Mouse (Mus musculus) layer of hippocampus, postnatal 10 days (tissue): ENCODE data around the gene Gpx4. TPM values are rescaled to one million over a fixed set of nuclear protein-coding genes. Genes with fewer than 3 reads are reported as not detected.
"Not testable (repeated sequence)": the region's sequence is repeated elsewhere in the genome, so short reads cannot be mapped to it uniquely, and the experiment has no call there.

Experiments
- DNase-seq, 2 experiments: peaks; one replicate each; pipeline ENCODE4 v3.0.0; 2021; ENCODE audit warnings: low spot score in 2 of 2
- total RNA-seq, 2 experiments: library from RNA; stranded (reverse); gene quantifications; 2 replicates each; pipeline ENCODE4 v1.2.3; 2021

The Gpx4 gene
- total RNA-seq, 2 experiments from 2014 or later, result 408 to 448 TPM

GRCm38 (mm10) chr10:80022806-80023205, 24.2 kb upstream of the Gpx4 start:
- no peak for DNase-seq

DNA sequence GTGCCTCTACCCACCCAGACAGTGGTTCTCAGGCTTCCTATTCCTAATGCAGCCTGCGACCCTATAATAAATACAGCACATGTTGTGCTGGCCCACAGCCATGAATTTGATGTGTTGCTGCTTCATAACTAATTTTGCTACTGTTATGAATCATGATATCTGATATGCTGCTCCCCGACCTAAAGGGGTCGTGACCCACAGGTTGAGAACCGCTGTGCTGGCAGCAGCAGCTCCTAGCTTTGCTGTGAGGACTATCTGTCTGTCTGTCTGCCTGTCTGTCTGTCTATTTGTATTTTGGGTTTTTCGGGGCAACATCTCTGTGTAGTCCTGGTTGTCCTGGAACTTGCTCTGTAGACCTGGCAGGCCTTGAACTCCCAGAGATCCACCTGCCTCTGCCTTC, 23.2 kb upstream of the Gpx4 start:
- no peak for DNase-seq

DNA sequence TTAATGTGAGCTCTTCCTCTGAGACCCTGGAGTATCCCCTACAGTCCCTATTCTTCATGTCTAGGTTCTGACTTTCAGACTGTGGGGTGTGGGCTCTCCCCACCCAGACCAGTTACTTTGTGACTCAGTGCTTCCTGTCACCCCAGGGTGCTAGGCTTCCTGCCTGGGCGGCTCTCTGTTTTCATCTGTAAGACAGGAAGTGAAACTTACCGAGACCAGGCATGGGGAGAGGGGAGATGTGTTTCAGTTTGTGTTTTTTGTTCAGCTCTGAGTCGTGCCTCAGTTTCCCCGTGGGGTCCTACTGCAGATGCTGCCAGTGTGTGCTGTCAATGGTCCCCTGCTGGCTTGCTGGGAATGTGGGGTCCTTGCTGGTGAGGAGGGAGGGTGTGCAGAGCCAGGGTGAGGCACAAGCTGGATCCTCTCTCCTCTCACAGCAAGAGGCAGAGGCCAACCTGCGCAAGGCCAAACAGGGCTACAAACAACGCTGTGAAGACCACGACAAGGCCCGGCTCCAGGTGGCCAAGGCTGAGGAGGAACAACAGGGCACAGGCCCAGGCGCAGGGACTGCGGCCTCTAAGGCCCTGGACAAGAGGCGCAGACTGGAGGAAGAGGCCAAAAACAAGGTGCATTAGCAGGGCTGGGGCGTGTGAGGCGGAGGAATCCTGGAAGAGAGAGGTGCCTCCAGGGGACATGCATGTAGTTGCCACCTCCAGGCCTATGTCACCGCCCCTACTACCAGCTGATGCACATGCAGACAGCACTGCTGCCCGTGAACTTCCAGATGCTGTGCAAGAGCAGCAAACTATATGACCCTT, 22.5 kb upstream of the Gpx4 start:
- no peak for DNase-seq

DNA sequence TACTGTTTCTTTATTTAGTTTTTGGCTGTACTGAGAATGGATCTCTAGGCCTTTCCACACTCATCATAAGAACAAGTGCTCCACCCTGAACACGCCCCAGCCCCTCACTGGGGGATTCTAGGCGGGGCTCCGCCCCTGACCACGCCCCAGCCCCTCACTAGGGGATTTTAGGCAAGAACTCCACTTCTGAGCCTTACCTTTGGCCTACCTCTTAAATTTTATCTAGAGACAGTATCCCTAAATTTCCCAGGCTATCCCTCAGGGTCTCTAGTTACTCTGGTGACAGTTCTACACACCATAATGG, 22.0 kb upstream of the Gpx4 start:
- DNase-seq, result no peak

GRCm38 (mm10) chr10:80025463-80025862, 21.5 kb upstream of the Gpx4 start:
- no peak for DNase-seq

- no peak for DNase-seq
These were observed 21.1 kb upstream of the Gpx4 start for GRCm38 (mm10) chr10:80025889-80026288.

GRCm38 (mm10) chr10:80027681-80028520, 19.1 kb upstream of the Gpx4 start:
- no peak for DNase-seq

- DNase-seq, result no peak
These were observed 18.5 kb upstream of the Gpx4 start for GRCm38 (mm10) chr10:80028521-80028846.

GRCm38 (mm10) chr10:80030191-80030590, 16.8 kb upstream of the Gpx4 start:
- DNase-seq, result no peak

GRCm38 (mm10) chr10:80030736-80031135, 16.2 kb upstream of the Gpx4 start:
- no peak for DNase-seq

DNA sequence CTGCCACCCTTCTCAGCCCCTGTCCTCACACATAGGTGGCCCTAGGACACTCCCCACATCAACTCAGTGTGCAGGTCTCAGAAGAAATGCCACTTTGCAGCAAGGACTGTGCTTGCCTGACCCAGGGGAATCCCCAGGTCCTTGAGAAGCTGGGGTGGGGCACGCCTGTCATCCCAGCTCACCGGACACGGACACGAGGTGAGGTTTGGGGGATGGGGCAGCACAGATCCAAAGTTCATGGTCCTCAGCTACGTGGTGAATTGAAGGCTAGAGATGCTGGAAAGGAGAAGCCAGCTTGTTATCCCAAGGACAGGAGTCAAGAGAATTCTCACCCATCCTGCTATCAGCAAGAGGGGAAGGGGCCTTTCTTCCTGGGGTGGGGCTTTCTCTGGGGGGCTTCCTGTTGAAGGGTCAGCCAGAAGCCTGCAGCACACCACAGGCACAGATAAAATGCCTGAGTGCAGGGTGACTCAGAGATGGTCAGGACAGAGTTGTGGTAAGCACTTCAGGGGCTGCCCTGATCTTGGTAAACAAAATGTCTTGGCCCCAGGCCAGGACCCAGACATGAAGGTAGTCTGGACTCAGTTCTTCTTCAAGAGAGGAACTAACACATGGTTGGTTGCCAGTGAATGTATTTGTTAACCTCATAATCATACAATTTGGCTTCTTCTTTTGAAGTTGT, 14.0 kb upstream of the Gpx4 start:
- DNase-seq, result peak in 1 of 2 experiments; percentile 47

DNA sequence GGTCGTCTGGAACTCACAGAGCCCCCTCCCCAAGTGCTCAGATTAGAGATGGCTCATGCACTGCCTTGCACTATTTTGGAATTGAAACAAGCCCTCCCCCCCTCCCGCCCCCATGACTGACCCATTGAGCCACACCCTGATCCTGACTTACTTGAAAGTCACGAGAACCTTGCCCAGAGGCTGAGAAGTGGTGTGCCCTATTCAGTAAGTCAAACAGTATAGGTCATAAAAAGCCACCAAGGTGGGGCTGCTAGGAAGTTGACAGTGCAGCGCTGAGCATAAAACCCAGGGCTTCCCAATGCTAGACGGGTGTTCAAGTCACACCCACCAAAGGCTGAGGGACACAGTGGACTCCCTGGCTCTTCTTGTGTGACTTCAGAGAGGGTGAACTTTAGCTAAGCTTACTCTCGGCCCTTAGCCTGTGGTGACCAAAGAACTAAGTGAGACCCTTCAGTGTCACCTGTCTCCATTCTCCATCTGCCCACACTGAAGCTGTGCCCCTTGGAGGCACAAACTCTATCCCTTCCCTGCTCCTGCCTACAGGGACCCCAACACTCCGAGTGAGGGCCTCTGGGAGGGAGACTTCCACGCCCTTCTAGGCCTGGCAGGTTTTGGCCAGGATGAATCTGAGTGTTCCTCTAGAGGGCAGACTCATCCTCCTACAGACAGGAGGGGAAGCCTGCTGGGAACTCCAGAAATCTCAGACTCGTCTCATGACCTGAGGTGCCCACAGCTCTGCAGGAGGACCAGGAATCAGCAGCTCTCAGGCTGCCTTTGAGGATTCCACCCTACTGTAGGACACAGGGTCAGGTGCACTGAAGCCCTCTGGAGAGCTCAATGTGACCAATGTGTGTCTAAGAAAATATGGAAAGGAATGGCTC, 13.2 kb upstream of the Gpx4 start:
- no peak for DNase-seq

DNA sequence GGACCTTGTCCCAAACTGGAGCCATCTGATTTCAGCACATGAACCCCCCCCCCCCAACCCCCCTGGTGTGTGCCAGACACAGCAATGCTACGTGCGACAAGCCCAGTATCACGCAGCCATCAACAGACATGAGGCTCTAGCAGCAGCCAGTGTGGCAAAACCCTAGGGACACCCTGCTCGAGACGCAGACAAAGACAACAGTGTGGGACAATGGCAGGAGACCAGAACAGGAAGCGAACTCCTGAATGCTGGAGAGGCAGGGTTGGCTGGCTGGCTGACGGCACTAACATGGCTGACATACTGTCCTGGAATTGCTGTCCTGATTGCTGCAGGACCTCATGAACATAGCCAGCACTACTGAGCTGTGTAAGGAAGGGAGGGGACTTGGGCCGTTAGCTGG, 11.8 kb upstream of the Gpx4 start:
- DNase-seq, result no peak

DNA sequence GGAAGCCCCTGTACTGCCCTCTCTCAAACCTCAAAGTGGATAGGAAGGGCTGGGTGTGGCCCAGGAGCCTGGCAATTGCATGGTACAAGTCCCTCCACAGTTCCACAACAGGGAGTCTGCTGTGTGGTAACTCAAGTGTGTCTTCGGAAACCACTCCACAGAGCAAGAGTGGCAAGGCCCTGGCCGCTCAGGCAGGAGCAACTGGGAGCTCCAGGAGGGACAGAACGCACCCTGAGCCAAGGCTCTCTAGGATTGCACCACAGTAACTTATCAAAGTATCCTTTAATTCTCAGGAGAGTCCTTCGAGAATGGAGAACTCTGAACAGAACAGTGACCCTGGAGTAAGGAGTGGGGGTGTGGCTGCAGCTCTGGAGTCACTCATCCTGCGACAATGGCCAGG, 11.3 kb upstream of the Gpx4 start:
- DNase-seq, result no peak

DNA sequence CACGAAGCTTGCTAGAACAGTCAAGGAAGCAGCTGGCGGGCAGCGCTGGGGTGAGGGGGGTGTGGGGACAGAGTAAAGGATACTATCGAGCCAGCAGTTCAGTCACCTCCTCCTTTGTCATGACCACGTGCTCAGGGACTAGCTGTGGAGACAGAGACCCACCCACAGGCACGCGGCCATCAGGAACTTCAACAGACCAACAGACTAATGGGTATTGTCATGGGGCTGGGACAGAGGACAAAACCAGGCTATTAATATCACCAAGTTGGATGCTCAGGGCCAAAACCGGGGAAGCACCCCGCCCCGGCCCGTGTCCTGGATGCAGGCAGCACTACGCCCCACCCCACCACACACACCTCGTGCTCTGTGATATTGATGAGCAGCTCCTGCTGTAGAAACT, 10.1 kb upstream of the Gpx4 start:
- DNase-seq, result no peak

GRCm38 (mm10) chr10:80039559-80039979, 7.4 kb upstream of the Gpx4 start, which contains the start of gene Polr2e:
Gene Polr2e (minus strand): TSS chr10:80039795.
- peak; percentile 95 to 97 for DNase-seq

DNA sequence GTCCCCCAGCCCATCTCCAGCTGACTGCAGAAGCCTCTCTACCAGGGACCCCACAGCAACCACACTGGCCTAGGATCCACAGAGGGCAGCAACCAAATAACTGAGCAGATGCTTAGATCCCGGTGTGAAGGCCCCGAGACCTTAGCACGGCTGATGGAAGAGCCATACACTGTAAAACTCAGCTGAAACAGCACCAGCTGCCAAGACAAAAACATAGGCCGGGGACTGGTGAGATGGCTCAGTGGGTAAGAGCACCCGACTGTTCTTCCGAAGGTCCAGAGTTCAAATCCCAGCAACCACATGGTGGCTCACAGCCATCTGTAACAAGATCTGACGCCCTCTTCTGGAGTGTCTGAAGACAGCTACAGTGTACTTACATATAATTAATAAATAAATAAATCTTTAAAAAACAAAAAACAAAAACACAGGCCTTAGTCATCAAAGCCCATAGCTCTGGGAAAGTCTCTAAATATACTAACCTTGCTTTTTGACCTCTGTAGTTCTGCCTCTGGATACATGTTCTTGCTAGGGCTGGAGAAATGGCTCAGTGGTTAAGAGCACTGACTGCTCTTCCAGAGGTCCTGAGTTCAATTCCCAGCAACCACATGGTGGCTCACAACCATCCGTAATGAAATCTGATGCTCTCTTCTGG, 5.4 kb upstream of the Gpx4 start:
- not testable (repeated sequence) for DNase-seq

- DNase-seq, result no peak
These were observed 2.9 kb upstream of the Gpx4 start for GRCm38 (mm10) chr10:80044087-80044486.

- DNase-seq, result not testable (repeated sequence)
These were observed 1.6 kb upstream of the Gpx4 start for GRCm38 (mm10) chr10:80045364-80045763.

- DNase-seq, result no peak
These were observed 1.2 kb upstream of the Gpx4 start for GRCm38 (mm10) chr10:80045766-80046165.

GRCm38 (mm10) chr10:80048396-80048795, 1.4 kb downstream of the Gpx4 start:
- DNase-seq, result no peak
